Mouse (Mus musculus) 3134 (cell line): ENCODE measurements at regions not wholly inside any gene's neighbourhood (a gene's known extent, or its start where the extent isn't known, plus 50 kb on each side); places are given as distances from the start of the nearest gene placed in this dataset.

Experiments
- DNase-seq: peaks from one replicate; pipeline ENCODE4 v3.0.0-alpha.2; 2011; ENCODE audit warnings: low spot score; ENCODE audit not compliant: insufficient read length; ENCODE audit errors: extremely low read depth

- no peak for DNase-seq
Observed at GRCm38 (mm10) chr17:51683318-51683717, 149.8 kb downstream of the Satb1 start.

- no peak for DNase-seq
Observed at GRCm38 (mm10) chr17:51682368-51682767, 150.7 kb downstream of the Satb1 start.

GRCm38 (mm10) chr17:51677451-51677850 is 155.6 kb downstream of the Satb1 start:
- no peak for DNase-seq

DNA sequence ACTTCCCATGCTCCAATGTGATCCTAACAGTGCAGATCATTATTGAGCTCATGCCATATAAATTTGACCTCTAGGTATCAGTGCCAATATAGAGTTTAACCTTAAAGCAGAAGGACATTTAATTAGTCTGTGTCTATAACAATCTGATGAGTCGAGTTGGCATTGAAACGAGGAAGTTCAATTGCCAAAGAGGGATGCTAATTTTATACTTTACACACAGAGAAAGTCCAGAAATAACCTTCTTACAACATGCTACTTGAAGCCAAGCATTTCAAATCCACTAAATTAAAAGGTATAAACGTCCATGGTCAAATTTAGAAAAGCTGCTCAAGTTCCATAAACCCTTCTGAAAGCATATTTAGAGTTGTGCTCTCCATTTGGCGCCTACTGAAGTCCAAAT is 174.7 kb downstream of the Satb1 start:
- DNase-seq: no peak

- DNase-seq: no peak
Observed at GRCm38 (mm10) chr17:51653881-51654280, 179.2 kb downstream of the Satb1 start.

DNA sequence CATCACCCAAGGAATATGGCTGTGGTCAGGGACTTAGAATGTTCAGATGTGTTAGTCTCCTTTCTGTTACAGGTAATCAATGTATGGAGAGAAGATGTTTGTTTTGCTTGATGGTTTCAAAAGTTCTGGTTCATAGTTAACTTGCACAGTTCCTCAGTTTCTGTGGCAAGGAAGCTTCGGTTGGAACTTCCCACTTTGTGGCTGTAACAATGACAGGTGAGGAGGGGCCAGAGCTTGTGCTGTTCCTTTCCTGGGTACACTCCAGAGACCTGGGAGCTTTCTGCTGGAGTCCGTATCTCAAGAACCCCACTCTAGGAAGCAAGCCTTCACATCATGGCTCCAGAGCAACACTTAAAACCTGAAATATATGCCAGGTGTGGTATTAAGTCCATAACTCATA is 181.2 kb downstream of the Satb1 start:
- no peak for DNase-seq

GRCm38 (mm10) chr17:51649213-51649815 is 183.8 kb downstream of the Satb1 start:
- no peak for DNase-seq

- no peak for DNase-seq
Observed at GRCm38 (mm10) chr17:51646416-51646815, 186.7 kb downstream of the Satb1 start.

DNA sequence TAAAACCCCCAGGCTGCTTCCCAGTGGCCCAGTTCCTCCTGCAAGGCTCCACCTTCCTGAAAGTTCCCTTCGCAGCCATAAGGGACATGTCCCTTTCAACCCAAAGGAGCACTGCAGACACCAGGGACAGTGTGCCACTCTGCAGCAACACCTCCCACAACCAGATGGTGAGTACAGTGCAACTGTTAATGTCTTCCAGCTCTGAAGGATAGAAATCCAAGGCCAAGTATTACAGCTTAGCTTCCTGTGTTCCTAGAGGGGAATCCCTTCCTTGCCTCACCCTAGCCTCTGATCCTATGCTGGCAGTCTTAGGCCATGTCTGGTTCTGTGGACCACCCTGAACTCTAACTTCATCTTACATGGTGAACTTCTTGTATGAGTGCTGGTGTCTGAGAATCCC is 187.2 kb downstream of the Satb1 start:
- DNase-seq: no peak

- no peak for DNase-seq
Observed at GRCm38 (mm10) chr17:51642682-51643081, 190.4 kb downstream of the Satb1 start.

GRCm38 (mm10) chr17:51635913-51636312 is 197.2 kb downstream of the Satb1 start:
- no peak for DNase-seq

DNA sequence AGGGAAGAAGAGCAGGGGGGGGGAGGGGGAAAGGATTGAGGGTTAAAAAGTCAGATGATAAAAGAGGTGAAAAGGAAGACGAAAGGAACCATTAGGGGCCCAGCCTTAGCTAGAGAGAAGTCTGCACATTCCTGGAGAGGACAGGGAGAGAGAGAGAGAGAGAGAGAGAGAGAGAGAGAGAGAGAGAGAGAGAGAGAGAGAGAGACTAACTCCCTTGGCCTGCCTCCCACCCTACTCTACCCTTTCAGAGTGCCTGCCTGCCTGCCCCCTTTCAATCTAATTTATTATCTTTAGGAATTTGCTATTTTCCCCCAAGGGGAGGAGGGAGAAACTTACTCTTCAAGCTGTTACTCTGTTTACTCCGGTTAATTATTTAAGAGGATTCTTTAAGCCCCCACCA is 201.5 kb downstream of the Satb1 start:
- DNase-seq: no peak

GRCm38 (mm10) chr17:51620528-51620927 is 212.6 kb downstream of the Satb1 start:
- no peak for DNase-seq

GRCm38 (mm10) chr17:51585263-51585662 is 247.8 kb downstream of the Satb1 start:
- no peak for DNase-seq

GRCm38 (mm10) chr17:51583984-51584880 is 248.9 kb downstream of the Satb1 start:
- peak; percentile 6 for DNase-seq

- peak; percentile 87 for DNase-seq
Observed at GRCm38 (mm10) chr17:51583277-51583676, 249.8 kb downstream of the Satb1 start.

DNA sequence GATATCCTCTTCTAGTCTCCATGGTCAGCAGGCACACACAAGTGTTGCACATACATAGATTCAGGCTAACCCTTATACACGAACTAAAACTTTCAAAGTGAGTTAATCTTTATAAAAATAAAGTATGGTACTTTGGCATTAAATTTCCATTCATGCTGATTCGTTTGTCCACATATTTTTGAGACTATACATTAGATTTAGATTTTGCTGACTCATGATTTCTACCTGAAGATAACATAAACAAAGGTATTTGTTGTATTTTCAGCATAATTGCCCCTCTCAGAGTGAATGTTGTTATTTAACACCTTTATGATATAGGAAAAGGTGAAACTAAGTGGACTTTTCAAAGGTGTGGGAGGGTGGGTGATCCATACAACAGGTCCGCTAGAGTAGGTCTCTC is 277.2 kb downstream of the Satb1 start:
- DNase-seq: no peak

DNA sequence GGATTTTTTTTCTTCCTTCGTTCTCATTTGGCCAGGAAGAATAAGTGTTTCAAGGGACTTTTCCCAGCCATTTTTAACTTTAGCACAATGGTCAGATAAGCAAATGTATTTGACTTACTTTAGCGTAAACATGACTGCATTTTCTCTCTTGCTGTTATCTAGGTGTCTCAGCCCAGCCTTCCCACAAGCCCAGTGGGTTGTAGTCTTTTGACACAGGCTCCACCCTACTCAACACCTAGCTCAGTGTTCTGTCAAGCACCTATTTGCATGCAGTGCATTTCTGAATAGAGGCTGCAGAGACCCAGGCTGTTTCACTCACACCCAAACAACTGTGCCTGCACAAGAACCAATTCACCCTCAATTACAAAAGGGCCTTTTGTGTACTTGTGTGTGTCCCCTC is 278.6 kb downstream of the Satb1 start:
- no peak for DNase-seq

- no peak for DNase-seq
Observed at GRCm38 (mm10) chr17:51552277-51553015, 280.6 kb downstream of the Satb1 start.

- DNase-seq: no peak
Observed at GRCm38 (mm10) chr17:51546999-51547398, 286.1 kb downstream of the Satb1 start.

DNA sequence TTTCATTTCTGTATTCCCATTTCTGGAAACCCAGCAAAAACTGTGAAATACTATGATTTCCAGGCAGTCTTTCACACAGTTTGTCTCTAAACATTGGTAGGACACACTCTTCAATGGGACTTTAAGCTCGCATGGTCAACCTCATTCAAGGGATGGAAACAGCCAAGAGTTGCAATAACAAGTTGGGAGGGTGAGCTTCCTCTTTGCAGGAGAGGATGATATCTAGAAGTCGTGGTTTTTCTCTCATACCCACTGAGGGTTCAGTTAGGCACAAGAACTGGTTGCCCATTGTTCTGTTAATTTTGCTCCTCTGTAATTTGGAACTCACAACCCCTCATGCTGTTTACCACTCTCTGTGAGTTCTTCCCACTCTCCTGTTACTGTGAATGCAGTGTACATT is 290.5 kb downstream of the Satb1 start:
- DNase-seq: no peak
